Mouse (Mus musculus) liver, embryonic 12.5 days (tissue): ENCODE data around the gene Dixdc1. TPM values are rescaled to one million over a fixed set of nuclear protein-coding genes. Genes with fewer than 3 reads are reported as not detected.

Source experiments
- ATAC-seq: fragments of 200-750 bp; cut with Nextera tagmentation; 2 replicates; pipeline ENCODE4 v1.8.0; 2017; ENCODE audit warnings: moderate number of reproducible peaks, mild to moderate bottlenecking, moderate library complexity
- H3K27ac ChIP-seq: fragments of 300-500 bp; sonication (generic); 2 replicates; pipeline ENCODE4 v1.5.1; 2016; ENCODE audit warnings: mild to moderate bottlenecking
- H3K27me3 ChIP-seq: fragments of 300-500 bp; sonication (generic); replicated peaks from 2 replicates; pipeline ENCODE4 v1.6.1; 2016; ENCODE audit warnings: mild to moderate bottlenecking, moderate library complexity
- H3K36me3 ChIP-seq: fragments of 300-500 bp; sonication (generic); 2 replicates; pipeline ENCODE4 v1.6.1; 2016; ENCODE audit warnings: mild to moderate bottlenecking, moderate library complexity
- H3K4me1 ChIP-seq: fragments of 300-500 bp; sonication (generic); 2 replicates; pipeline ENCODE4 v1.6.1; 2016
- H3K4me2 ChIP-seq: fragments of 300-500 bp; sonication (generic); 2 replicates; pipeline ENCODE4 v1.6.1; 2016; ENCODE audit warnings: mild to moderate bottlenecking, moderate library complexity
- H3K4me3 ChIP-seq: fragments of 300-500 bp; sonication (generic); 2 replicates; pipeline ENCODE4 v1.5.1; 2016; ENCODE audit warnings: mild to moderate bottlenecking, moderate library complexity
- H3K9ac ChIP-seq: fragments of 300-500 bp; sonication (generic); 2 replicates; pipeline ENCODE4 v1.6.1; 2016; ENCODE audit warnings: mild to moderate bottlenecking, moderate library complexity
- H3K9me3 ChIP-seq: fragments of 300-500 bp; sonication (generic); replicated peaks from 2 replicates; pipeline ENCODE4 v1.6.1; 2016; ENCODE audit warnings: mild to moderate bottlenecking, moderate library complexity
- WGBS: fragments of 180-500 bp; shearing (Covaris S2); methylation state at CpG from one replicate; pipeline ENCODE4 v1.1.7; 2016; ENCODE audit not compliant: insufficient replicate concordance; 5-methylcytosine and 5-hydroxymethylcytosine counted together
- polyA plus RNA-seq: library from polyadenylated mRNA; unstranded; fragments of >200 nt; fragmentation: Nextera tagmentation; extraction: Ambion mirVana; gene quantifications from 2 replicates; pipeline ENCODE4 v1.2.1, GENCODE M21; 2016

Dixdc1 gene
- polyA plus RNA-seq, 1 experiment from 2014 or later, result 1.2 TPM

DNA sequence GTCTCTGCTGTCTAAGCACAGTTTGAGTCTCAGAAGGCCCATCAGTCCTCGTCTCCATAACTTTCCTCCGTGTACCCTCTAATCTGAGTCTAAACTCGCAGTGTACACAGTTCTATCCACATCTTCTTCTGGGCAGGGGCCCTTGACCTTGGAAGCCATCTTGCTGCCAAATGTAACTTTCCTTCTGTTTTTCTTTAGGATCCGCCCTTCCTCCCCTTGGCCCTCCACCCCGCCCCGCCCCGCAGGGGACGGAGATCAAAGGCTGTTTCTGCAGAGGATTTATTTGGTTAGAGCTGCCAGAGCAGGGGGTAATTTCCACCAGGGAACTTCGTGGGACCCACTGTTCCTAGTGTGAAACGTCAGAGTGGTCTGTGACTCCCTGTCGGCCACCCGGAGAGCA is 18.3 kb downstream of the Dixdc1 start:
- Histone ChIP-seq H3K9ac (no peak overlapping the region), H3K4me3 (no peak overlapping the region), H3K27ac (no peak overlapping the region), H3K4me2 (no peak overlapping the region), H3K36me3 (no peaks in the 10 kb centered on the region), H3K27me3 (peaks cover 50% of the 10 kb centered on the region), H3K9me3 (no peaks in the 10 kb centered on the region), H3K4me1 (no peaks in the 10 kb centered on the region)
- no peak for ATAC-seq
- 42% methylated on average over 12 of the region's 12 CpGs for WGBS

DNA sequence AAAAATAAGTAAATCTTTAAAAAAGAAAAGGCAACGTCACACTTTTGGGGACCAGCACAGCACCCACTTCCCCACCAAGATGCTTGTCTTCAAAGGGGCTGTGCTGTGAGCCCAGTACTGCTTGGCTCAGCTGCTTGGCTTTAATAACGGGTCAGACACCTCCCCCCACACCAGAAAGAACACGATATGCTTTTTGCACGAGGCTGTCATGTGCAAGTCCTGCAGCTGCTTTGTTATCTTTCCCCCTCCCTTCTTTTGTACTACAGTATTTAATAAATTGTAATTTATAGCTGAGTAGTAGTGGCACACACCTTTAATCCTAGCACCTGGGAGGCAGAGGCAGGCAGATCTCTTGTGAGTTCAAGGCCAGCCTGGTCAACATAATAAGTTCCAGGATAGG is 20.4 kb downstream of the Dixdc1 start:
- Histone ChIP-seq H3K4me1 (no peaks in the 10 kb centered on the region), H3K27me3 (peaks cover 45% of the 10 kb centered on the region), H3K9ac (no peak overlapping the region), H3K9me3 (no peaks in the 10 kb centered on the region), H3K4me3 (no peak overlapping the region), H3K27ac (no peak overlapping the region), H3K36me3 (no peaks in the 10 kb centered on the region), H3K4me2 (no peak overlapping the region)
- WGBS, result 52% methylated on average over 4 of the region's 4 CpGs
- ATAC-seq, result no peak

GRCm38 (mm10) chr9:50714188-50714587 is 25.1 kb downstream of the Dixdc1 start:
- no peak overlapping the region for H3K4me2 ChIP-seq
- no peak overlapping the region for H3K4me3 ChIP-seq
- no peaks in the 10 kb centered on the region for H3K9me3 ChIP-seq
- no peak for ATAC-seq
- 52% methylated on average over 4 of the region's 4 CpGs for WGBS
- no peak overlapping the region for H3K9ac ChIP-seq
- peaks cover 32% of the 10 kb centered on the region for H3K27me3 ChIP-seq
- H3K4me1 ChIP-seq, result no peaks in the 10 kb centered on the region
- no peaks in the 10 kb centered on the region for H3K36me3 ChIP-seq
- H3K27ac ChIP-seq, result no peak overlapping the region

GRCm38 (mm10) chr9:50711337-50711736 is 28.0 kb downstream of the Dixdc1 start:
- Histone ChIP-seq H3K36me3 (no peaks in the 10 kb centered on the region), H3K4me2 (no peak overlapping the region), H3K9me3 (no peaks in the 10 kb centered on the region), H3K4me1 (no peaks in the 10 kb centered on the region), H3K27me3 (peaks cover 16% of the 10 kb centered on the region; the same call in 1 of the 2 replicates), H3K27ac (no peak overlapping the region), H3K4me3 (no peak overlapping the region), H3K9ac (no peak overlapping the region)
- no peak for ATAC-seq
- WGBS, result 53% methylated on average over 4 of the region's 4 CpGs

GRCm38 (mm10) chr9:50709108-50709507 is 30.2 kb downstream of the Dixdc1 start:
- H3K9ac ChIP-seq, result no peak overlapping the region
- H3K36me3 ChIP-seq, result no peaks in the 10 kb centered on the region
- no peak overlapping the region for H3K4me3 ChIP-seq
- ATAC-seq, result no peak
- 19% methylated on average over 2 of the region's 2 CpGs for WGBS
- peaks cover 2% of the 10 kb centered on the region; the same call in 1 of the 2 replicates for H3K27me3 ChIP-seq
- H3K27ac ChIP-seq, result no peak overlapping the region
- no peak overlapping the region for H3K4me2 ChIP-seq
- H3K4me1 ChIP-seq, result no peaks in the 10 kb centered on the region
- H3K9me3 ChIP-seq, result no peaks in the 10 kb centered on the region

- ATAC-seq, result no peak
- Histone ChIP-seq H3K4me1 (no peaks in the 10 kb centered on the region), H3K9ac (no peak overlapping the region), H3K9me3 (no peaks in the 10 kb centered on the region), H3K4me2 (no peak overlapping the region), H3K27ac (no peak overlapping the region), H3K4me3 (no peak overlapping the region), H3K36me3 (no peaks in the 10 kb centered on the region), H3K27me3 (peaks cover 33% of the 10 kb centered on the region)
- WGBS, result 55% methylated on average over 6 of the region's 6 CpGs
Measured at GRCm38 (mm10) chr9:50704907-50705306, 34.4 kb downstream of the Dixdc1 start.

DNA sequence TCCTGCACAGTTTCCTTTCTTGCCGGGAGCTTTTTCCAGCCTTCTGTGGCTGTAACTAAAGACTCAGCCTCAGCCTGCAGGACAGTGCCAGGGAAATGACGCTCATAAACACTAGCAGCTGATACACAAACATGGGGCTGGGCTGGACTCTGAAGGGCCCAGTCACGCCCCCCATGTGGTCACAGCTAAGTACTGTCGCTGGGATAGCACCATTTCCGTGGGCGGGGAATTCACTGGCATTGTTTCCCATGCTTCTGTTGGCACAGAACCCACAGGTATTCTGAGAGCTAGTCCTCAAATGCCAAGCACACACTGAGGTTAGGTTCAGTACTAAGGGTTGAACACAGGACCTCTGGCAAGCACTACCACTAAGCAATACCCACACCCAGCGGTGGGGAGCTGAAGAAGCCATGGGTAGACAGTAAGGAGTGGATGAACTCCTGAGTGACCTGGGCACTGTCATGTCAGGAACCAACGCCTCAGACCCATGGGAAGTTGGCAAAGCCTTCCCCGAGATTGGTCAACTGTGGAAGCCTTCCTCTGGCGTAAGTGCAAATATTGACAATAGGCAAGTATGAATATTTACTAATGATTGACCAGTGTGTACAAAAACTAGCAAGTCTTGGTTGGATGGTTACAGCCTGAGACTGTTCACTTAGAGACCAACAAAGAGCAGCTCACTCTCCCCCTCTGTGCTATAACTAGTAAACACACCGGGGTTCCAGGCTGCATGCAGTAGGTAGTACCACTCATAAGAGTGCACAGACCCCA is 38.2 kb downstream of the Dixdc1 start:
- no peak overlapping the region for H3K4me3 ChIP-seq
- 54% methylated on average over 11 of the region's 11 CpGs for WGBS
- no peak overlapping the region for H3K9ac ChIP-seq
- H3K9me3 ChIP-seq, result no peaks in the 10 kb centered on the region
- no peaks in the 10 kb centered on the region for H3K36me3 ChIP-seq
- peaks cover 71% of the 10 kb centered on the region for H3K27me3 ChIP-seq
- peak; percentile 28; the same call in 1 of the 2 replicates for ATAC-seq
- H3K4me1 ChIP-seq, result peaks cover 14% of the 10 kb centered on the region
- H3K27ac ChIP-seq, result no peak overlapping the region
- H3K4me2 ChIP-seq, result no peak overlapping the region

DNA sequence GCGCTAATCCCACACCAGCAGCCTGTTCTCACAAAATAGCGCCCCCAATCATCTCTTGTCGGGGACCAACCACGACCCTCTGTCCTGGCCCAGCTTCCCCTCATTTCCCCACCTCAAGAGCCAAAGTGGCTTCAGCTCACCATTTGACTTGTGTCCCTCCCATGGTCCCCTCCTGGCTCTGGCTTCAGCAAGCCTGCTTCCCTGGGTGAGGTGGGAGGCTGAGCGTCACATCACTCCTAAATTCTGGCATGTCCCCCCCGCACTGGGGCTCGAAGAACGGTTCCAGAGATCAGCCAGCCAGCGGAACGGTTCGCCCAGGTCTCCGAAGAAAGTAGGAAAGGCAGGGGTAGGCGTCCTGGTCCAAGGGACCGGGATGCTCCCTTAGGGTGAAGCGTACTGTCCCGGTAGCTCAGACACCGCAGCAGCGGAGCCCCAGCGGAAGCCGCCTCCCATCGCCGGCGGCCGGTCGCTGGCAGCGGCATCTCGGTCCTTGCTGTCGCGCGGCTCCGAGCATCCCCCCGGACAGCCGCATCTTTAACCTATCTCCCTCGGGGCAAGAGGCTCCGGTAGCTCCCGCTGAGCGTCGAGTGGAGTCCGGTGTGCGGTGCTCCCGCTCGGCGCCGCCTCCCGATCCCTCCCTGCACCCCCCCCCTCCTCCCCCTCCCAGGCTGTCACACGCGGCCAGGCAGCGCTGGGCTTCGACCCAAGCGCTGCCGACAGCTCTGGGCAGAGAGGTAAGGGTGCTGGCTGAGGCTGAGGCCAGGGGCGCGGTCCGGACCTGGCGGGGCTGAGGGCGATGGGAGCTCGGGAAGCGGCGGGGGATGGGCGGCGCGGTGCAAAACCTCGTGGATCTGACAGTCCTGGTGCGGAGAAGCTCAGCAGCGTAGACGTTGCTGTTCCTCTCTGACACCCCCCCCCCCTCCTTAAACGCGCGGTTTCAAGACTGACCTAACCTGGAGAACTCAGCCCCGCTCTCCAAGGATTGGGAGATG is 40.6 kb downstream of the Dixdc1 start:
- Histone ChIP-seq H3K9ac (0 out of 2 replicates have a peak overlapping the region, but pooled peaks have one; percentile 14), H3K27ac (no peak overlapping the region), H3K9me3 (no peaks in the 10 kb centered on the region), H3K4me2 (peak overlapping the region; percentile 81), H3K27me3 (peaks cover 87% of the 10 kb centered on the region), H3K4me1 (peaks cover 15% of the 10 kb centered on the region), H3K4me3 (peak overlapping the region; percentile 56), H3K36me3 (no peaks in the 10 kb centered on the region)
- 1% methylated on average over 70 of the region's 70 CpGs for WGBS
- peak; percentile 41 for ATAC-seq

GRCm38 (mm10) chr9:50697706-50698041 is 41.6 kb downstream of the Dixdc1 start:
- H3K36me3 ChIP-seq, result no peaks in the 10 kb centered on the region
- no peak for ATAC-seq
- no peak overlapping the region for H3K27ac ChIP-seq
- peaks cover 89% of the 10 kb centered on the region for H3K27me3 ChIP-seq
- peak overlapping the region; percentile 81 for H3K4me2 ChIP-seq
- no peaks in the 10 kb centered on the region for H3K9me3 ChIP-seq
- H3K4me1 ChIP-seq, result peaks cover 17% of the 10 kb centered on the region
- 3% methylated on average over 12 of the region's 12 CpGs for WGBS
- peak overlapping the region; percentile 25; the same call in 1 of the 2 replicates for H3K4me3 ChIP-seq
- no peak overlapping the region for H3K9ac ChIP-seq

- Histone ChIP-seq H3K4me3 (no peak overlapping the region), H3K4me1 (peaks cover 17% of the 10 kb centered on the region), H3K4me2 (peak overlapping the region; percentile 81), H3K9me3 (no peaks in the 10 kb centered on the region), H3K27ac (no peak overlapping the region), H3K27me3 (peaks cover 86% of the 10 kb centered on the region), H3K36me3 (no peaks in the 10 kb centered on the region), H3K9ac (no peak overlapping the region)
- no peak for ATAC-seq
- WGBS, result 49% methylated on average over 12 of the region's 12 CpGs
Measured at GRCm38 (mm10) chr9:50696851-50697705, 42.2 kb downstream of the Dixdc1 start.

DNA sequence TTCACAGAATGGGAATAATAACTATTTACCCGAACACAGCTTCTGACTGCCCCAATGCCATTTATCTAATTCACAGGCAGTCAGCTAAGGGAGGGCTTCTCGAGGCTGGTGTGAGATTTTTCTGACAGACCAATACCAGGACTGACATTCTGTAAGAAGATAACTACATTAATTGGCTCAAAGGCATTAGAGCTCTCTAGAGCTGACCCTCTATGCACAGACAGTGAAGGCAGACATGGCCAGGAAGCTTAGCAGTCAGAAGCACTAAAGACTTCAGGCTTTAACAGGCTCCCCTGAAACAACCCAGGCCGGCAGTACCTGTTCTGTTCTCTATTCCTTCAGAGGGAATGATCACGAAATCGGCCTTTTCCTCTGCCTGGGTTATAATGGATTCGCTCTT is 44.2 kb downstream of the Dixdc1 start:
- 67% methylated on average over 6 of the region's 6 CpGs for WGBS
- no peak overlapping the region for H3K4me2 ChIP-seq

More for the DNA sequence above, 44.2 kb downstream of the Dixdc1 start:
- ATAC-seq, result no peak
- Histone ChIP-seq H3K4me3 (no peak overlapping the region), H3K27ac (no peak overlapping the region), H3K9ac (no peak overlapping the region), H3K36me3 (no peaks in the 10 kb centered on the region), H3K27me3 (peaks cover 67% of the 10 kb centered on the region), H3K9me3 (no peaks in the 10 kb centered on the region), H3K4me1 (peaks cover 17% of the 10 kb centered on the region)
